Mouse (Mus musculus) heart, adult 2 months (tissue): ENCODE results near the gene Bbs7. TPM values are rescaled to one million over a fixed set of nuclear protein-coding genes. Genes with fewer than 3 reads are reported as not detected.

Source experiments
- DNase-seq, 2 experiments: peaks; one replicate each; pipeline ENCODE4 v3.0.0; 2021
- H3K27ac ChIP-seq: fragments of 200-600 bp; 2 replicates; pipeline ENCODE4 v1.8.1; 2022
- H3K27me3 ChIP-seq: fragments of 200-500 bp; 2 replicates; pipeline ENCODE4 v1.6.1; 2012; ENCODE audit warnings: mild to moderate bottlenecking, low read length, inconsistent platforms, mixed read lengths; ENCODE audit not compliant: control insufficient read depth, insufficient read depth
- H3K36me3 ChIP-seq: fragments of 200-500 bp; 2 replicates; pipeline ENCODE4 v1.6.1; 2012; ENCODE audit warnings: low read length, inconsistent platforms; ENCODE audit not compliant: control insufficient read depth, insufficient read depth
- H3K4me1 ChIP-seq: fragments of 200-500 bp; 2 replicates; pipeline ENCODE4 v1.6.1; 2011; ENCODE audit warnings: low read length; ENCODE audit not compliant: control insufficient read depth, insufficient read depth
- H3K4me3 ChIP-seq: fragments of 200-600 bp; 2 replicates; pipeline ENCODE4 v1.8.1; 2022
- H3K79me2 ChIP-seq: fragments of 200-500 bp; replicated peaks from 2 replicates; pipeline ENCODE4 v1.6.1; 2012; ENCODE audit warnings: mild to moderate bottlenecking, inconsistent platforms, low read length, moderate library complexity, mixed read lengths; ENCODE audit not compliant: control insufficient read depth, insufficient read depth
- H3K9ac ChIP-seq: fragments of 200-500 bp; 2 replicates; pipeline ENCODE4 v1.6.1; 2012; ENCODE audit warnings: low read depth, mild to moderate bottlenecking, control low read depth, inconsistent platforms, low read length, mixed read lengths
- CTCF ChIP-seq: fragments of 200-600 bp; IDR thresholded peaks from 2 replicates; pipeline ENCODE4 v1.8.1; 2022; ENCODE audit warnings: antibody characterized with exemption, mild to moderate bottlenecking, moderate library complexity
- EP300 ChIP-seq: fragments of 200-500 bp; IDR thresholded peaks from 2 replicates; pipeline ENCODE4 v1.6.1; 2011; ENCODE audit warnings: low read depth, low read length, control low read depth; ENCODE audit not compliant: insufficient read depth
- POLR2A ChIP-seq: fragments of 200-500 bp; IDR thresholded peaks from 2 replicates; pipeline ENCODE4 v1.6.1; 2011; ENCODE audit warnings: mild to moderate bottlenecking, low read depth, low read length, control low read depth; ENCODE audit not compliant: insufficient read depth
- WGBS: fragments of 180-500 bp; shearing (Covaris S2); methylation state at CpG from one replicate; pipeline ENCODE4 v1.1.7; 2018; 5-methylcytosine and 5-hydroxymethylcytosine counted together
- intact Hi-C: fragments of 180-260 bp; cut with DNase I; formaldehyde crosslinking; loops from one replicate; pipeline ENCODE4 v1.15.1; 2025
- polyA plus RNA-seq: library from polyadenylated mRNA; depleted of rRNA; stranded (reverse); fragments of >200 nt; gene quantifications from 2 replicates; pipeline ENCODE4 v1.2.3, GENCODE M21; 2012
- total RNA-seq, 2 experiments: library from RNA; stranded (reverse); gene quantifications; 2 replicates each; pipeline ENCODE4 v1.2.3; 2021

Bbs7 gene
- total and polyA plus RNA-seq, 3 experiments = 1.6 to 6.8 (median 4.9) TPM

- H3K36me3 ChIP-seq = no peaks in the 10 kb centered on the region
- H3K4me1 ChIP-seq = no peaks in the 10 kb centered on the region
- H3K27ac ChIP-seq = no peak overlapping the region
- 0 out of 2 replicates have a peak, but pooled peaks have one; percentile 51 for TF ChIP-seq EP300
- TF ChIP-seq POLR2A = no peak
- peak; percentile 75 for TF ChIP-seq CTCF
- 15% methylated on average over 4 of the region's 4 CpGs for WGBS
- no peaks in the 10 kb centered on the region for H3K79me2 ChIP-seq
- DNase-seq = no peak
- no peaks in the 10 kb centered on the region for H3K27me3 ChIP-seq
- no peak overlapping the region for H3K9ac ChIP-seq
- no peak overlapping the region for H3K4me3 ChIP-seq
- intact Hi-C loops = loop anchor here (5.0 kb wide), 1 partner anchor 567 kb away; no protein-coding TSS in a partner anchor
Measured at GRCm38 (mm10) chr3:36635449-36635848, 22.2 kb upstream of the Bbs7 start.

- intact Hi-C loops = no loop called here
- no peak for TF ChIP-seq POLR2A
- no peak for TF ChIP-seq EP300
- TF ChIP-seq CTCF = no peak
- 51% methylated on average over 2 of the region's 2 CpGs for WGBS
- no peak for DNase-seq
- no peaks in the 10 kb centered on the region for H3K36me3 ChIP-seq
- H3K4me3 ChIP-seq = no peak overlapping the region
- H3K4me1 ChIP-seq = no peaks in the 10 kb centered on the region
- H3K27me3 ChIP-seq = no peaks in the 10 kb centered on the region
- H3K79me2 ChIP-seq = no peaks in the 10 kb centered on the region
- no peak overlapping the region for H3K9ac ChIP-seq
- H3K27ac ChIP-seq = no peak overlapping the region
Measured at GRCm38 (mm10) chr3:36626803-36627202, 13.5 kb upstream of the Bbs7 start.

GRCm38 (mm10) chr3:36618181-36618580 lies 4.9 kb upstream of the Bbs7 start:
- Histone ChIP-seq H3K9ac (no peak overlapping the region), H3K79me2 (no peaks in the 10 kb centered on the region), H3K36me3 (no peaks in the 10 kb centered on the region), H3K27me3 (no peaks in the 10 kb centered on the region), H3K4me1 (peaks cover 3% of the 10 kb centered on the region), H3K4me3 (no peak overlapping the region), H3K27ac (no peak overlapping the region)
- intact Hi-C loops = no loop called here
- 82% methylated on average over 7 of the region's 7 CpGs for WGBS
- DNase-seq = no peak
- TF ChIP-seq CTCF (no peak), EP300 (no peak), POLR2A (no peak)

- H3K36me3 ChIP-seq = no peaks in the 10 kb centered on the region
- TF ChIP-seq POLR2A (no peak), EP300 (no peak), CTCF (no peak)
- intact Hi-C loops = no loop called here
- H3K9ac ChIP-seq = no peak overlapping the region
- no peaks in the 10 kb centered on the region for H3K79me2 ChIP-seq
- no peaks in the 10 kb centered on the region for H3K27me3 ChIP-seq
- WGBS = 52% methylated on average over 5 of the region's 5 CpGs
- no peak for DNase-seq
- peaks cover 3% of the 10 kb centered on the region for H3K4me1 ChIP-seq
- H3K4me3 ChIP-seq = no peak overlapping the region
- H3K27ac ChIP-seq = no peak overlapping the region
Measured at GRCm38 (mm10) chr3:36613908-36614255, 605 bp upstream of the Bbs7 start.

- Histone ChIP-seq H3K27ac (peak overlapping the region; percentile 62), H3K27me3 (no peaks in the 10 kb centered on the region), H3K4me3 (peak overlapping the region; percentile 66), H3K4me1 (peaks cover 3% of the 10 kb centered on the region), H3K79me2 (no peaks in the 10 kb centered on the region), H3K36me3 (no peaks in the 10 kb centered on the region), H3K9ac (peak overlapping the region; percentile 79)
- 9% methylated on average over 6 of the region's 6 CpGs for WGBS
- DNase-seq = no peak
- no peak for TF ChIP-seq CTCF
- TF ChIP-seq EP300 = no peak
- TF ChIP-seq POLR2A = no peak
- intact Hi-C loops = no loop called here
Measured at GRCm38 (mm10) chr3:36612687-36613086, 590 bp downstream of the Bbs7 start.

GRCm38 (mm10) chr3:36605894-36606783 lies 7.1 kb downstream of the Bbs7 start:
- WGBS = 77% methylated on average over 7 of the region's 7 CpGs
- Histone ChIP-seq H3K9ac (no peak overlapping the region), H3K36me3 (no peaks in the 10 kb centered on the region), H3K4me3 (no peak overlapping the region), H3K27me3 (no peaks in the 10 kb centered on the region), H3K27ac (no peak overlapping the region), H3K4me1 (no peaks in the 10 kb centered on the region), H3K79me2 (no peaks in the 10 kb centered on the region)
- intact Hi-C loops = no loop called here
- DNase-seq = no peak
- TF ChIP-seq POLR2A = no peak
- no peak for TF ChIP-seq EP300
- TF ChIP-seq CTCF = no peak
